Mouse (Mus musculus): ENCODE data around the gene C3. TPM values are rescaled to one million over a fixed set of nuclear protein-coding genes. Genes with fewer than 3 reads are reported as not detected.
A peak's percentile ranks its signal among the peaks of the same experiment; 100 is the strongest.

The C3 gene
- total RNA-seq, 1 experiment from 2014 or later, result 28.0 TPM

GRCm38 (mm10) chr17:57255354-57255753 lies 27.4 kb upstream of the C3 start:
- no peak for ATAC-seq (replicated peaks in 1 of 2; ENCODE audit: insufficient read depth in 1 of 2, low FRiP score in 2 of 2, low TSS enrichment in 1 of 2, low read depth in 1 of 2, poor library complexity in 2 of 2, severe bottlenecking in 2 of 2)

DNA sequence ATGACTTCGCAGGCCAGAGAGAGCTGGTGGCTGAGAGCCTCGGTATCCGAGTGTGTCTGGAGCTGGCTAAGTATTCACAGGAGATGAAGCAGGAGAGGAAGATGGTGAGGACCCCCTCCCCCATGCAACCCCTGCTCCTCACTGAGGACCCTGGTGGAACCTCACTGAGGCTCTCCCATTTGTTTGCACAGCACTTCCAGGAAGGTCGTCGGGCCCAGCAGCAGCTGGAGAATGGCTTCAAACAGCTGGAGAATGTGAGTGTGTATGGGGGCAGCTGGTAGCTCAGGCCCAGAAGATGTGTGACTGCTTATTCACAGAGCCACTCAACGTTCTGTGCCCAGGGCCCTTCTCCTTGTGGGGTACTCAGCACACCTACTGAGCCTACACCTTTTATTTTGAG lies 25.4 kb upstream of the C3 start:
- ATAC-seq (replicated peaks in 1 of 2; ENCODE audit: insufficient read depth in 1 of 2, low FRiP score in 2 of 2, low TSS enrichment in 1 of 2, low read depth in 1 of 2, poor library complexity in 2 of 2, severe bottlenecking in 2 of 2), result no peak

DNA sequence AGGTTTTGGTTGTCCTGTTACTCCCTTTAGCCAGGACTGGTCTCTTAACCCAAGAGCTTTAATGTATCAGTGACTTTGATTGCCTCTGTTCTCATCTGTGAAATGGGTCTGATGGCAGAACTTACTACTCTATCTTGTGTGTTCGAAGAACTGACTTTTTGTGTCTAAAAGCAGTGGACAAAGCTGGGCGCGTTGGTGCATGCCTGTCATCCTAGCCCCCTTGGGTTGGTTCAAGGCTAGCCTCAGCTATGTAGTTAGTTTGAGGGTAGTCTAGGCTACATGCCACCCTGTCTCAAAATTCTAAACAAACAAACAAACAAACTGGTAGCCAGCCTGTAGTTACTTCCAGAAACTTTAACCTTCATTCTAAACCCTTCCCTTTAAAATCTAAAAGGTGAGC lies 23.5 kb upstream of the C3 start:
- no peak for ATAC-seq (replicated peaks in 1 of 2; ENCODE audit: insufficient read depth in 1 of 2, low FRiP score in 2 of 2, low TSS enrichment in 1 of 2, low read depth in 1 of 2, poor library complexity in 2 of 2, severe bottlenecking in 2 of 2)

- ATAC-seq (replicated peaks in 1 of 2; ENCODE audit: insufficient read depth in 1 of 2, low FRiP score in 2 of 2, low TSS enrichment in 1 of 2, low read depth in 1 of 2, poor library complexity in 2 of 2, severe bottlenecking in 2 of 2), result no peak
Measured at GRCm38 (mm10) chr17:57250461-57251160, 22.7 kb upstream of the C3 start.

DNA sequence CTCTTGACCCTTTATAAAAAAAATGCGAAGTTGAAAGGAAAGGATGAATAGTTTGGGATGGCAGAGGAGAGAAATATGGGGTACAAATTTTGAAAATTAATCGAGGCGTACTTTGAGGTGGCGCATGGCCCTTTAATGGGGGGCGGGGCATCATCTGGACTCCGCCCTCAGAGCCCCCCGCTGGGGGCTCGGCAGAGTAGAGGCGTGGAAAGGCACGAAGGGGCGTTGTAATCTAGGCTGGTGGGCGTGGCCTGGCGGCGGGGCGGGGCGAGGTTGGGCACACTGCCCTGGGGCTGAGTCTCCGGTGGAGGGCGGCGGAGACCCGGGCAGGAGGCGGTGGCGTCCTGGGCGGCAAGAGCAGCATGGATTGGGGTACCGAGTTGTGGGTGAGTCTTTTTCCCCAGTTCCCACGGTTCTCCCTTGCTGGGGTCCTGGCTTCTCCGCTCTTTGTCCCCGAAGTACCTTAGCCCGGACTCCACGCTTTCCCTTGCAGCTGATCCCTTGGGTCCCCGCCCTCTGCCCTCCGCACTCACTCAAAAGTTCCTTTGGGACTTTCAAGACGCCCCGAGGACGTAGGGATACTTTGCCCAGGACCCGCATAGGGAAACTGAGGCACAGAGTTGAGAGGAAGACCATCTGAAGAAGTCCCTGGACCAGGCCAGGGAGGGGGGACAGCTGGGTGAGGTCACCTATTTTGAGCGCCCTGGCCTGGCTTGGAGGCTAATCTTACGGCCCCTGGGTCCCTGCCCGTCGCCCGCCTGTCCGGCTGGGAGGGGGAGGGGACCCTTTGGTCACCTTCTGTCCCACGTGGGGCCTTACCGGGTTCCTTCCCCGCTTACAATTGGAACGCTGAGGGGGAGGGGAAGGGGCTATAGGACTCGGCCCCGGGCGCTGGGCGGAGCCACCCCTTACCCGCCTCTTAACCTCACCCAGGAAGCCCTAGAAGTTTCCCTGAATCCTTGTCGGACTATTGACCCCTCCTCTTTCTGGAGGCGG lies 21.5 kb upstream of the C3 start, which contains the start of gene Trip10:
Trip10 (plus strand) TSS at position 270 of the 996 bp plus-strand sequence.
- peak; percentile 28 to 47 for ATAC-seq (replicated peaks in 1 of 2; ENCODE audit: insufficient read depth in 1 of 2, low FRiP score in 2 of 2, low TSS enrichment in 1 of 2, low read depth in 1 of 2, poor library complexity in 2 of 2, severe bottlenecking in 2 of 2)

DNA sequence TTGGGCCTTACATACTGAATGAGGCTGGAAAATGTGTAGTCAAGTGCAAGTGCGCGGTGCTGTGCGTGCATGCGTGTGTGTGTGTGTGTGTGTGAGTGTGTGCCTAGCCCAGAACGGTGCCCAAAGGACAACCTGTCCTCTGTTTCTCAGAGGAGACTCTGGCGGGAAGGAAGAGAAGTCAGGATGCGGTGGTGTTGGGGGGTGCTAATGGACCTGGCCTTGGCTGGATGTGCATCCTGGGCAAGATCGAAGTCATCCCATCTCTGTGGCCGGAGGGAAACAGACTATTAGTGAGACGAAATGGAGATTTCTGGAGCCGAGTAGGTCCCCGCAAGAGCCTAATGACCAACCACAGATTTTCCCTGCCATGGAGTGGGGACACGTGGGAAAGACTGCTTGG lies 20.8 kb upstream of the C3 start:
- ATAC-seq (replicated peaks in 1 of 2; ENCODE audit: insufficient read depth in 1 of 2, low FRiP score in 2 of 2, low TSS enrichment in 1 of 2, low read depth in 1 of 2, poor library complexity in 2 of 2, severe bottlenecking in 2 of 2), result no peak

DNA sequence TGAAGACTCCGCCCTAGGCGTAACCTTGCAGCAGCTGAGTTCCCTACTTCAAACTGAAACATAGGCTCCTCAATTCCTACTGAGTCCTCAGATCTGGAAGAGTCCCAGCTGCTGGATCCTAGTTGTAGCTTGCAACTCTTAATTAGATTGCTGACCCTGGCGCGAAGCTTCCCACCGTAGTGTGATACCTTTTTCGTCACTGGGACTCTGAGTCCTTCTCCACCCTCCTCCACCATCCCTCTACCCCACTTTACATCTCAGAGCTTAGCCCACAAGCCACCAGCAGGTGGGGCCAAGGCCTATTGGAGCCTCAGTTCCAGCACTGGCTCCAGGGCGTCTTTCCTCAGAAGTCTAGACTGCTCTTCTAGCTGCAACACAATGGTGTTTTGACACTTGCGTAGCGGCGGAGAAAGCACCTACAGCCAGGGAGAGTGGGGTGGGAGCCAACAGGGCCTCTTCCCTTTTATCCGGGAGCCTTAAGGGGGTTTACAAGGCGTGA lies 20.3 kb upstream of the C3 start, which contains the start of gene Gpr108:
Gpr108 (minus strand) TSS at position 246 of the 499 bp plus-strand sequence.
- ATAC-seq (replicated peaks in 1 of 2; ENCODE audit: insufficient read depth in 1 of 2, low FRiP score in 2 of 2, low TSS enrichment in 1 of 2, low read depth in 1 of 2, poor library complexity in 2 of 2, severe bottlenecking in 2 of 2), result peak; percentile 64 to 66

GRCm38 (mm10) chr17:57247393-57248200 lies 19.7 kb upstream of the C3 start:
- peak; percentile 78 to 79 for ATAC-seq (replicated peaks in 1 of 2; ENCODE audit: insufficient read depth in 1 of 2, low FRiP score in 2 of 2, low TSS enrichment in 1 of 2, low read depth in 1 of 2, poor library complexity in 2 of 2, severe bottlenecking in 2 of 2)

GRCm38 (mm10) chr17:57246663-57247392 lies 18.9 kb upstream of the C3 start:
- no peak for ATAC-seq (replicated peaks in 1 of 2; ENCODE audit: insufficient read depth in 1 of 2, low FRiP score in 2 of 2, low TSS enrichment in 1 of 2, low read depth in 1 of 2, poor library complexity in 2 of 2, severe bottlenecking in 2 of 2)

DNA sequence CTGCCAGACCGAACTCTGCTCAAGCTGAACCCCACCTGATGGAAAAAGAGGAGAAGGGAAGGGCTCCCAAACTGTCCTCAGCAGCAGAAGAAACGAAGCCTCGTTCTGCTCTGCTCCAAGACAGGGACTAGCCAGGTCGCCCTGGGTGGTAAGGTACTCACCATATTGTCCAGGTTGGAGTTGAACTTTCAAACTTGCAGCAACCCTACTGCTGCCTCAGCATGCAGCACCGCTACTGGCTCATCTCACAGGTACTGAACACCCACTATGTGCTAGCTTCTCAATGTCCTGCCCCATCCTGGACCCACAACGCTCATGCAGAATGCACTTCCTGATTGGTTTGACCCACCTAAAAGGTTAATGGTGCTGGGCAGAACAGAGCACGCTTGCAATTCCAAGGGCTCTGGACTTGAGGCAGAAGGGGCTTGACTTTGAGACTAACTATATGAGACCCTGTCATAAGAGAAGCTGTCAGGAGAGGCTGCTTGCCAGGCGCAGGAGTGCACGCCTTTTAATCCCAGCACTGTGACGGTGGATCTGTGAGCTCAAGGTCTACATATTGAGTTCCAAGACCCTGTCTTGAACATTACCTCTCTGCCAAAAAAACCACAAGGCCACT lies 17.5 kb upstream of the C3 start:
- no peak for ATAC-seq (replicated peaks in 1 of 2; ENCODE audit: insufficient read depth in 1 of 2, low FRiP score in 2 of 2, low TSS enrichment in 1 of 2, low read depth in 1 of 2, poor library complexity in 2 of 2, severe bottlenecking in 2 of 2)

DNA sequence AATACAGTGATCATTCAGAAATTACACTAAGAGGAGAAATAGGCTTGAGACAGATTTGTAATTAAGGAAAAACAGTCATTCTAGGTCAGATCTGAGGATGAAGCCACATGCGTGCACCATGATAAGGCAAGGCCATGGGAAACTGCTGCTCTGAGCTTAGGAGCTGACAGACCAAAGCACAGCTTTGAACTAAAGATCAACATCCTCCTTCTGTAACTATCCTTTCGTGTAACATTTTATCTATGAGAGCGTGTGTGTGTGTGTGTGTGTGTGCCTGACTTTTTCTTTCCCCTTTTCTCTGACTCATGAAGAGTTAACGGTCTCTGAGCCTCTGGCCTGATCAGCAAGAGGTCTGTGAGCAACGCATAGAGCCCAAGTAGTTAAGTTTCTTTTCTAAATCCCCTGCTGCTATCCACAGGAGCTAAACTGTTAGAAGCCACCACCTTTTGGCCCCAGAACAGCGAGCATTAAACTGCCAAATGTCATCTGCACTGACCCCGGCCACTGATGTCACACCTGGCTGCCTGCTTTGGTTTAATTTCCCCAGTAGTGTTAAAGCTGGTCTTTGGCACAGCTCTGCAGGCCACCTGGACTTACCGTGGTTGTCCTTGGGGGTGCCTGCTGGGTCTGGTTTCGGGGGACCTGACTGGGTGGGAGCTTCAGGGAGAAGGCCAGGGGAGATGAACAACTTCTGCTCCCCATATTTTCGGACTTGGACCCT lies 15.9 kb upstream of the C3 start:
- ATAC-seq (replicated peaks in 1 of 2; ENCODE audit: insufficient read depth in 1 of 2, low FRiP score in 2 of 2, low TSS enrichment in 1 of 2, low read depth in 1 of 2, poor library complexity in 2 of 2, severe bottlenecking in 2 of 2), result no peak

- ATAC-seq (replicated peaks in 1 of 2; ENCODE audit: insufficient read depth in 1 of 2, low FRiP score in 2 of 2, low TSS enrichment in 1 of 2, low read depth in 1 of 2, poor library complexity in 2 of 2, severe bottlenecking in 2 of 2), result no peak
Measured at GRCm38 (mm10) chr17:57237181-57237580, 9.2 kb upstream of the C3 start.

GRCm38 (mm10) chr17:57235803-57236202 lies 7.9 kb upstream of the C3 start:
- ATAC-seq (replicated peaks in 1 of 2; ENCODE audit: insufficient read depth in 1 of 2, low FRiP score in 2 of 2, low TSS enrichment in 1 of 2, low read depth in 1 of 2, poor library complexity in 2 of 2, severe bottlenecking in 2 of 2), result no peak

DNA sequence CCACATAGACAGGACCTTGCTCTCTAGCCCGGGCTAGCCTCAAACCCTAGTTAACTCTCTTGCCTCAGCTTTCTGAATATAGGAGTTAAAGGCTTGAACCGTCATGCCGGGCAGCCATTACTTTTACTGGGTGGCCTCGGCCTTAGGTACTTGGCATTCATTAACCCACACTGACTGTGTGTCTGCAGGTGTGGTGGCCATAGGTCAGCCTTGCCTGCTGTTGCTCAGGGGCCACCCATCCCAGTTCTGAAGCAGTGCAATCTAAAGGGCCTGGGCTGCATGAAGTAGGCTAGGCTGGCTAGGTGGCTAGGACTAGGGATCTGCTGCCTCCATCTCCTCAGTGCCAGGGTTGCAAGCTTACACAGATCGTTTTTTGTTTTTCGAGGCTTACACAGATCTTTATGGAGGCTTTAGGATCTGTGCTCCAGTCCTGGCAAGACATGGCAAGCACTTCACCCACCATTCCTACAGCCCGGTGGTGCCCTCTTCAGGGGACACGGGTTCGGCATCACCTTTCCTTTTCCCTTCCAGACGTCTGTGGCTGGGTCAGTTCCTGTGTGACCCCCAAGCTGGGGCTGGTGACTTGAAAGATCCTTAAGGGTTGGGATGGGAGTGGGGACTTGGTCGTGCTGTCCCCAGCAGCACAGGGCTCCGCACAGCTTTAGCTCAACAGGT lies 6.5 kb upstream of the C3 start:
- ATAC-seq (replicated peaks in 1 of 2; ENCODE audit: insufficient read depth in 1 of 2, low FRiP score in 2 of 2, low TSS enrichment in 1 of 2, low read depth in 1 of 2, poor library complexity in 2 of 2, severe bottlenecking in 2 of 2), result no peak

GRCm38 (mm10) chr17:57233038-57233437 lies 5.1 kb upstream of the C3 start:
- no peak for ATAC-seq (replicated peaks in 1 of 2; ENCODE audit: insufficient read depth in 1 of 2, low FRiP score in 2 of 2, low TSS enrichment in 1 of 2, low read depth in 1 of 2, poor library complexity in 2 of 2, severe bottlenecking in 2 of 2)
